Mouse (Mus musculus): Measurements from ENCODE around the gene Osbpl7. TPM values are rescaled to one million over a fixed set of nuclear protein-coding genes. Genes with fewer than 3 reads are reported as not detected.
A peak's percentile ranks its signal among the peaks of the same experiment; 100 is the strongest.

The Osbpl7 gene
- total RNA-seq, 2 experiments from 2014 or later = 3.8 to 5.1 TPM

GRCm38 (mm10) chr11:97083401-97084140 lies 33.1 kb downstream of the Osbpl7 start:
- peak in 1 of 2 experiments; percentile 13 for DNase-seq

DNA sequence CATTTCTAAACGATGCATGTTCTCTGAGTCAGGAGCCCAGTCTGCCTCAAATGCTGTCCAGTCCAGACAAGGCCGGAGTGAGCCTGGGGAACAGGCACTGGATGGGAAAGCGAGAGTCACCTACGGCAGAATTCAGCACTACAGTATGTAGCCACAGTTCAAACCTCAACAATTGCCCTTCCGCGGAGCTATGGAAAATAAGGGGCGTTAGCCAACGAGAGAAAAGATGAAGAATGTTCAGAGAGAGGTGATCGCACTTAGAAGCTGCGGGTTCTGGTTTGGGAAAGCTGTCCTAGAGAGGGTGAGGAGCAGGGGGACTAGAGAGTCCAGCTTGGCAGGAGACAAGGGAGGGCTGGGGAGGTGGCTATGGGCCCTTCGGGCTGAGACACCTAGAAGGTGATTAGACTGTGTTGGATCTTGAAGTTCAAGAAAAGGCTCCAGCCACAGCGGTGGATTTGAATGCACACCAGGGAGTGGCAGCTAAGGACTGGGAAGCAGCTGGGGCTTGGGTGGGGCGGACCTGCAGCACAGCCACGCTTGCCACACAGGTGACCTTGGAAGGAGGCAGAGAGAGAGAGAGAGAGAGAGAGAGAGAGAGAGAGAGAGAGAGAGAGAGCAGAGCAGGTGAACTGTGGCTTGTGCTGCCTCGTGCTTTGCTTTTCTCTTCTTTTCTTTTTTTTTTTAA lies 34.5 kb downstream of the Osbpl7 start:
- no peak for DNase-seq

DNA sequence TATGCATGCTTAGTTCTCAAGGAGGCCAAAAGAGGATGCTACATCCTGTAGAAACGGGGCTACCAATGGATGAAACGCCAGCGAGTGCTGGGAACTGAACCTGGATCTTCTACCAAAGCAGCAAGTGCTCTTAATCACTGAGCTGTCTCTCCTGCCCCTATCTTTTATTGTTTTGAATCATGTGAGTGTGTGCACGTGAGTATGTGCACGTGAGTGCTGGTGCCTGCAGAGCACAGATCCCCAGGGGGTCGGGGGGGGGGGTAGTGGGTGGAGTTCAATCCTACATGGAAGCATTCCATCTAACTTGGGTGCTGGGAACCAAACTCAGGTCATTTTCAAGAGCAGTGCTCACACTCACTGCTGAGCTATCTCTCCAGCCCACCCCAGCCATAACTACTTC lies 35.9 kb downstream of the Osbpl7 start:
- DNase-seq = no peak

DNA sequence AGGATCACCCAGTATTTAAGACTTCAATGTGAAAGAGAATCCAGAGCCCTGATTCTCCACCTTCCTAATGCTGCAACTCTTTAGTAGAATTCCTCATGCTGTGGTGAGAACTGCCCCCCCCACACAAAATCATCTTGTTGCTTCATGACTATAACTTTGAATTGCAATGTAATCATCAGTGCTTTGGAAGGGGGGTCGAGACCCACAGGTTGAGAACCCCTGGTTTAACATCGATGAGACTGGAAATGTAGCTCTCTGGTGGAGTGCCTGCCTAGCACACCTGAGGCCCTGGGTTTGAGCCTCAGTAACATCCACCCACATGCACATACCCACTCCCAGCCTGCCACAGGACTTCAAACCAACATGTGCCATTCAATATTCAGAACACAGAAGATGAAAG lies 44.2 kb downstream of the Osbpl7 start:
- no peak for DNase-seq

DNA sequence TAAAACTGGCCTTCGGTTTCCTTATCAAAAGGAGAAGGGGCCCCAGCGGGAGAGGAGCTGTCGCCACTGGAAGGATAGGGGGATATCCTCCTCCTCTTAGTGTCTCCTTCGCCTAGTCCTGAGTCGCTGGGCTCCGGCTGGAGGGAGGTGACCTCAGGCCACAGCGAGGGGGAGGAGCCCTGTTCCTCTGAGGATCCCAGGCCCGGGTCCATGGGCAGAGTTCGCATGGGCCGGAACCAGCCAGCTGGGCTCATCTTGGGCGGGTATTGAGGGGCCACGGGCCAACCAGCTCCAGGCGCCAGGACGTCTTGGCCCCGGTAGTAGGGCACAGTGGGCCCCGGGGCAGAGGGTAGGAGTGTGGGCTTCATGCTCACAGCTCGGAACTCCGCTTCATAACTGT lies 48.4 kb downstream of the Osbpl7 start:
- DNase-seq = peak; percentile 39 to 45

- peak; percentile 56 to 80 for DNase-seq
Measured at GRCm38 (mm10) chr11:97101722-97102121, 51.3 kb downstream of the Osbpl7 start.

DNA sequence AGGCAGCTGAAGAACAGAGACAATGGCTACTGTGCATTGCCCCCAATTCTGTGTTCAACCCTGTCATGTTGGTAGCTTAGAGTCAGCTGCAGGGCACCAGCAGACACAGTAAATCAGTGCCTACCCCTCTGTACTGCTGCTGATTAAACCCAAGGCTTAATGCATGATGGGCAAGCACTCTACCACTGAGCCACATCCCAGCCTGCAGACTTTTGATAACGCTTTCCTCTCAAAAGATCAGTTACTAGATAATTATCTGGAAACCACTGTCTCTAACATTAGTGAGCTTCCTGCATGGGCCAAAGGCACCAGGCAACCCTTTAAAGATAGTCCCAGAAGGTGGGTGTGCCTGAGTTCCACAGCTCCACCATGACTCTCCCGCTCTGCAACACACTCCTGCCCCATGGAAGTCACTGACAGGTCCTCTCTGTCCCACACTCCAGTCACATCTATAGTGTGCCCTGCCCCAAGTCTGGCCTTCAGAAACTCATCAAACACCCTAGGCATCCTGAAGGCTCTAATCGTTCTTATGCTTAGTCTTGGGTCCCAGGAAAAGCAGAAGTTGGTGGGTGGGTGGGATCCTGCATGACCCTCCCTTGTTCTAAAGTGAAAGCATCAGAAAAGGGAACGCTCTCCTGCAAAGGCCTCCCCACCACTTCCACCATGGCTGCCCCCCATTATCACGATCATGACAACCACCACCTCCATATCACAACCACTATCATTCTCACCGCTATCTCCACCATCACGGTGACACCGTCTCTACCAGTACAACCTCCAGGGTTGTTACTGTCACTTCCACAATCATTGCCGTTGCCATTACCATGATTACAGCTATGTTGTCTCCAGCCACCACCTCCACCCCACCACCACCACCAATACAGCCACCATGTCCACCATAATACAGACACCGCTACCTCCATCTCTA lies 53.0 kb downstream of the Osbpl7 start:
- no peak for DNase-seq

DNA sequence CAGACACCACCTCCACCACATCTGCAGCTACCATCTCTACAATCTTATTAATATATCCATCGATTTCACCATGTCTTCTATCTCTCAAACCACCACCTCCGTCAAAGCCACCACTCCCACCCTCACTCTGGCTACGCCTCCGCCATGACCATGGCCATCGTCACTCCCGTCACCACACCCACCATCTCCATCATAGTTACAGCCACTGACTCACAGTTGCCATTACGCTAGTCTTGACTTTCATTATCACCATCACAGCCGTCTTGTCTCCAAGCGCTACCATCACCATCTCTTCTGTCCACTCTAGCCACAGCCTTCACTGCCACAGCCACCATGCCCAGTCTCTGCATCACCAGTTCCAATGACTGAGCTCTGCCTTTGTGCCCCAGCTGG lies 53.7 kb downstream of the Osbpl7 start:
- no peak for DNase-seq

DNA sequence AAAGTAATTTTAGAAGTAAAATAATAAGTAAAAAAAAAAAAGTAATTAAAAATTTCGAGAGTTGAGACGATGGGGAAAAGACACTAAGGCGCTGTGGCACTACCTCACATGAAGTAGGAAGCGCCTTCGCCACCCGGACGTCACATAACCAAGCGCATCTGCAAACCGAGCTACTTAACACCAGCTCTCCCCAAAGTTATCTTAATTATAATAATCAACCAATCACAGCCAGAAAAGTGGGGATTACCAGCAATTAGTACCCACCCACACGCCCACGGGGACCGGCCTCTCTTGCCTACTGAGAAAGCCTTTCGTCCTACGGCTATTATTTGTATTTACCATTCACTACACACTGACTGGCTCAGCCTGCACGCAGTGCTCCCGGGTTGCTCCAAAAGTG lies 58.5 kb downstream of the Osbpl7 start:
- no peak for DNase-seq

DNA sequence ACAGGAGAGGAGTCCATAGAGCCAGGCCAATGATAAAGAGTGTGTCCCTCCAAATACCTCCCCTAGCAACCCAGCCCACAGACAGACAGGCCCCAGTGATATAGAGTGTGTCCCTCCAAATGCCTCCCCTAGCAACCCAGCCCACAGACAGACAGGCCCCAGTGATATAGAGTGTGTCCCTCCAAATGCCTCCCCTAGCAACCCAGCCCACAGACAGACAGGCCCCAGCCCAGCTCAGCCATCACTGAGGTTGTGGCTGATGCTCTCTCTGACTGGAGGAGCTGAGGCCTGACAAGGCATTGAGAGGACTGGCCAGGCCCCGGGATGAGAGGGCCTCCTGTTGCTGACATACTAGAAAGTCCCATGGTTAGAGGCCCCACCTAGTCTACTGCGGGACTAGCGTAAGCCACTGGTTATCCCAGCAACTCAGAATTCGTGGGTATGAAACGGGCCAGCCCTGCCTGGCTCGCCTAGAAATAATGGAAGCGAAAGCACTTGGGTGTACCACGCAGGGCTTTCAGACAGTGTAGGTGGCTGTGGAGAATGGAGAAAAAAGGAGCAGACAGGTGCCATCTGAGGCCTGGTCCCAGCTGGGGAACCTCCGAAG lies 62.2 kb downstream of the Osbpl7 start:
- no peak for DNase-seq

DNA sequence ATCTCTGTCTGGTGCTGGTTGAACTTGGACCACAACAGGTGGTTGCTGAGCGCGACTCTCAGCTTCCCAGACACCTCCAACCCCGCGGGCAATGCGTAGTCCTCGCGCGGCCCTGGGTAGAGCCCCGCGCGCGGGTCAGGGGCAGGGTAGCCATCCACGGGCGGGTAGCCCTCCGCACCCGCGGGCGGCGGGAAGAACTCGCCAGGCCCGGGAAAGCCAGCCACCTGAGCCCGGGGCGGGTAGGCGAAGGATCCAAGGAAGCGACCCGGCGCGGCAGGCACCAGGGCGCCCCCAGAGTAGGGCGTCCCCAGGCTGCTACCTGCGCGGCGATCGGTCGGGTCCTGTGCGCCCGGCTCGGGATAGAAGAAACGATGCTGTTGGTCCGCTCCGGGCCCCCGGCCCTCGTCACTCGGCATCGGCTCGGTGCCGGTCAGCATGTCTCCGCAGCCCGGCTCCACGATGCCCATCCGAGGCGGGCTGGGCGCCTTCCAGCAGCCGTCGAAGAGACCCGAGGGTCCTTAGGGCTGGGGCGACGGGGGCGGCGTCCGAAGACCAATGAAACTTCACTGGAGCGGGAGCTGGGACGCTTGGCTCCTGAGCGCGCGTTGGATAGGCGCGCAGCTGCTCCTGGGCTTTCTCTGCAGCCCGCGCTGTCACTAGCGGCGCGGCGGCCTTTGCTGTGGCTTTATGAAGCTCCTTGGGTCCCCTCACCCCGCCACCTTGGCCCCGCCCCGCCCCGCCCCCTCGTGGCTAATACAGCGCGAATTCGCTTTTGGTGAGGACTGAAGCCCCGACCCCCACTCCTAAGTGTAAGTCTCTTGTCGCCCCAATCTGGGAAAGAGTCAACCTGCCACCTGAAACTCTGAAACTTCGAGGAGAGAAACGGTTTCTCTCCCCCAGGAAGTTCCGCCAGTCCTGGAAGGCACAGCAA lies 64.5 kb downstream of the Osbpl7 start, which contains the start of gene Tbx21:
TSS of gene Tbx21 (minus strand) at position 661 of the 931 bp plus-strand sequence.
- DNase-seq = no peak

DNA sequence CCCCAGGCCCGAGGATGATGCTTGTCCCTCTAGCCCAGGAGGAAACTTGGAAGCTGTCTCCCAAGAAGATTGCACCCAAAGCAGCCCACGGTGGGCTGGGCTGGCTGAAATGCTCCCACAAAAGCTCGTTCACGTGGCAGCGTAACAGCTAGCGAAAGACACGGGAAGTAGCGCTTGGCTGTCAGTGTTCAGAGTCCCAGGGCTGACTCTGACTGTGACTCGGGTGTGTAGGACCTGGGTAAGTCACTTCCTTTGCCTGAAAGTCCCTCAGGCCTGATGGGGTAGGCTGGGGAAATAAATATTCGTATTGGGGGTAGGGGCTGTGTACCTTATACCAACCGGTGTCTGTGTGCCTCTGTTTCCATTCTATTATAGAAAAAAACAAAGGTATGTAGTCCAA lies 65.4 kb downstream of the Osbpl7 start:
- DNase-seq = no peak

Small RNA genes lying within 50 kb of the gene (microRNA-seq; reads per million reads assigned to microRNA genes)
- 3.2 to 4.6 reads per million in 2 experiments for gene Mir8103

Other genes starting within 250 kb of the Osbpl7 start
- gene Nfe2l1, start 220.7 kb upstream of the Osbpl7 start, total RNA-seq (2021) = 100 to 1,000 TPM; 458 to 487 TPM
- gene Copz2, start 200.8 kb upstream of the Osbpl7 start, total RNA-seq (2021) = 10 to 100 TPM; 35.5 to 37.3 TPM
- 10 to 100 TPM; 23.4 to 25.1 TPM for gene Cdk5rap3, start 134.1 kb upstream of the Osbpl7 start, total RNA-seq (2021)
- 1 to 10 TPM in 1 of 2 experiments, under 1 TPM in 1; 0.79 to 2.2 TPM for gene Prr15l, start 122.5 kb upstream of the Osbpl7 start, total RNA-seq (2021)
- gene Pnpo, start 106.6 kb upstream of the Osbpl7 start, total RNA-seq (2021) = 10 to 100 TPM; 16.7 to 17.4 TPM
- gene Sp2, start 67.7 kb upstream of the Osbpl7 start, total RNA-seq (2021) = 10 to 100 TPM in 1 of 2 experiments, 1 to 10 TPM in 1; 7.4 to 10.3 TPM
- under 1 TPM in 1 of 2 experiments, not detected in 1; 0.21 TPM for gene Sp6, start 37.2 kb upstream of the Osbpl7 start, total RNA-seq (2021)
- 10 to 100 TPM; 15.4 TPM for gene Scrn2, start 20.7 kb upstream of the Osbpl7 start, total RNA-seq (2021)
- under 1 TPM; 0.25 to 0.36 TPM for gene Lrrc46, start 9.2 kb upstream of the Osbpl7 start, total RNA-seq (2021)
- 10 to 100 TPM; 92.1 to 94.8 TPM for gene Mrpl10, start 9.1 kb upstream of the Osbpl7 start, total RNA-seq (2021)
- gene Tbx21, start 64.7 kb downstream of the Osbpl7 start, total RNA-seq (2021) = under 1 TPM; 0.10 to 0.41 TPM
- 10 to 100 TPM; 12.5 to 15.0 TPM for gene Tbkbp1, start 100.9 kb downstream of the Osbpl7 start, total RNA-seq (2021)
- 10 to 100 TPM; 80.8 to 82.9 TPM for gene Kpnb1, start 137.3 kb downstream of the Osbpl7 start, total RNA-seq (2021)
- gene Npepps, start 230.0 kb downstream of the Osbpl7 start, total RNA-seq (2021) = 10 to 100 TPM; 75.9 to 77.7 TPM

Data from heart, adult 18-20 months (tissue).